Mouse (Mus musculus) hematopoietic stem cell, adult 5-6 weeks (primary cell): ENCODE results near the gene Cd84. TPM values are rescaled to one million over a fixed set of nuclear protein-coding genes. Genes with fewer than 3 reads are reported as not detected.
"Not testable (repeated sequence)": the region's sequence is repeated elsewhere in the genome, so short reads cannot be mapped to it uniquely, and the experiment has no call there.

Experiments
- ATAC-seq, 2 experiments: fragments of 125-278 bp in 1 of 2; replicated peaks in 1 of 2; 2 replicates each; pipeline ENCODE4 v1.8.0; 2016 to 2017; ENCODE audit warnings: inconsistent platforms in 2 of 2, mild to moderate bottlenecking in 2 of 2, moderate number of reproducible peaks in 2 of 2, low read depth in 1 of 2, moderate TSS enrichment in 1 of 2; ENCODE audit not compliant: low FRiP score in 2 of 2, poor library complexity in 2 of 2, severe bottlenecking in 2 of 2, insufficient read depth in 1 of 2, low TSS enrichment in 1 of 2
- total RNA-seq: library from RNA; stranded (forward); fragments of 172-1452, 232-1000 nt; gene quantifications from 2 replicates; pipeline ENCODE4 v1.2.3, GENCODE M21; 2017

The Cd84 gene
- total RNA-seq, 1 experiment from 2014 or later = 96.5 TPM

GRCm38 (mm10) chr1:171886989-171887388 lies 47.5 kb downstream of the Cd84 start:
- no peak for ATAC-seq

GRCm38 (mm10) chr1:171895364-171895763 lies 55.9 kb downstream of the Cd84 start, which contains the start of gene Gm10521:
Gm10521 (plus strand) TSS chr1:171895664.
- ATAC-seq = not testable (repeated sequence)

GRCm38 (mm10) chr1:171904011-171904410 lies 64.5 kb downstream of the Cd84 start:
- ATAC-seq = no peak

GRCm38 (mm10) chr1:171915638-171916458 lies 76.4 kb downstream of the Cd84 start:
- no peak for ATAC-seq

- ATAC-seq = peak; percentile 13 to 27; a peak in 1 of 4 replicates
These were observed 78.0 kb downstream of the Cd84 start, which contains the start of gene Slamf6 for GRCm38 (mm10) chr1:171917305-171918039. Slamf6 (plus strand) TSS chr1:171917515.

- no peak for ATAC-seq
These were observed 78.8 kb downstream of the Cd84 start for GRCm38 (mm10) chr1:171918136-171918920.

GRCm38 (mm10) chr1:171919193-171919592 lies 79.7 kb downstream of the Cd84 start:
- no peak for ATAC-seq

GRCm38 (mm10) chr1:171919901-171920510 lies 80.5 kb downstream of the Cd84 start:
- ATAC-seq = no peak

- ATAC-seq = peak; percentile 73 to 81
These were observed 81.6 kb downstream of the Cd84 start for GRCm38 (mm10) chr1:171920989-171921621.

- ATAC-seq = no peak
These were observed 82.1 kb downstream of the Cd84 start for GRCm38 (mm10) chr1:171921641-171922040.

- no peak for ATAC-seq
These were observed 83.3 kb downstream of the Cd84 start for GRCm38 (mm10) chr1:171922844-171923243.

GRCm38 (mm10) chr1:171924900-171925299 lies 85.4 kb downstream of the Cd84 start:
- no peak for ATAC-seq

- ATAC-seq = no peak; a peak in 1 of 4 replicates
These were observed 94.4 kb downstream of the Cd84 start for GRCm38 (mm10) chr1:171933851-171934250.

GRCm38 (mm10) chr1:171938952-171939948 lies 99.8 kb downstream of the Cd84 start:
- no peak for ATAC-seq
